Mouse (Mus musculus): Measurements from ENCODE around the gene Slc2a12.

Gene Slc2a12

GRCm38 (mm10) chr10:22660286-22661000 lies 15.6 kb downstream of the Slc2a12 start:
- no peak for DNase-seq (ENCODE audit: low read depth)

GRCm38 (mm10) chr10:22668509-22668908 lies 23.7 kb downstream of the Slc2a12 start:
- no peak for DNase-seq (ENCODE audit: low read depth)

- DNase-seq (ENCODE audit: low read depth): no peak
Observed at GRCm38 (mm10) chr10:22674176-22674575, 29.4 kb downstream of the Slc2a12 start.

GRCm38 (mm10) chr10:22675848-22676630 lies 31.2 kb downstream of the Slc2a12 start:
- DNase-seq (ENCODE audit: low read depth): peak; percentile 38

GRCm38 (mm10) chr10:22696236-22696635 lies 51.4 kb downstream of the Slc2a12 start:
- no peak for DNase-seq (ENCODE audit: low read depth)

- peak; percentile 43 for DNase-seq (ENCODE audit: low read depth)
Observed at GRCm38 (mm10) chr10:22696864-22697263, 52.1 kb downstream of the Slc2a12 start.

- DNase-seq (ENCODE audit: low read depth): no peak
Observed at GRCm38 (mm10) chr10:22698158-22698953, 53.5 kb downstream of the Slc2a12 start.

GRCm38 (mm10) chr10:22699487-22700335 lies 54.9 kb downstream of the Slc2a12 start:
- DNase-seq (ENCODE audit: low read depth): no peak

GRCm38 (mm10) chr10:22700773-22701172 lies 56.0 kb downstream of the Slc2a12 start:
- DNase-seq (ENCODE audit: low read depth): no peak

- peak; percentile 17 for DNase-seq (ENCODE audit: low read depth)
Observed at GRCm38 (mm10) chr10:22701485-22702315, 56.9 kb downstream of the Slc2a12 start.

- DNase-seq (ENCODE audit: low read depth): no peak
Observed at GRCm38 (mm10) chr10:22703844-22704243, 59.0 kb downstream of the Slc2a12 start.

- DNase-seq (ENCODE audit: low read depth): no peak
Observed at GRCm38 (mm10) chr10:22708190-22708843, 63.5 kb downstream of the Slc2a12 start.

GRCm38 (mm10) chr10:22710173-22710777 lies 65.5 kb downstream of the Slc2a12 start:
- DNase-seq (ENCODE audit: low read depth): no peak

GRCm38 (mm10) chr10:22712955-22713354 lies 68.1 kb downstream of the Slc2a12 start:
- DNase-seq (ENCODE audit: low read depth): no peak

- DNase-seq (ENCODE audit: low read depth): peak; percentile 73
Observed at GRCm38 (mm10) chr10:22714520-22714919, 69.7 kb downstream of the Slc2a12 start.

GRCm38 (mm10) chr10:22718475-22718874 lies 73.7 kb downstream of the Slc2a12 start:
- no peak for DNase-seq (ENCODE audit: low read depth)

- no peak for DNase-seq (ENCODE audit: low read depth)
Observed at GRCm38 (mm10) chr10:22720781-22721529, 76.1 kb downstream of the Slc2a12 start.

- no peak for DNase-seq (ENCODE audit: low read depth)
Observed at GRCm38 (mm10) chr10:22725166-22725565, 80.4 kb downstream of the Slc2a12 start.

GRCm38 (mm10) chr10:22726295-22726694 lies 81.5 kb downstream of the Slc2a12 start:
- DNase-seq (ENCODE audit: low read depth): no peak

Data from NIH3T3 (cell line).